Mouse (Mus musculus): ENCODE results near the gene Aldh4a1. TPM values are rescaled to one million over a fixed set of nuclear protein-coding genes. Genes with fewer than 3 reads are reported as not detected.

Aldh4a1 gene
- polyA plus RNA-seq, 1 experiment from 2014 or later: 12.9 TPM

DNA sequence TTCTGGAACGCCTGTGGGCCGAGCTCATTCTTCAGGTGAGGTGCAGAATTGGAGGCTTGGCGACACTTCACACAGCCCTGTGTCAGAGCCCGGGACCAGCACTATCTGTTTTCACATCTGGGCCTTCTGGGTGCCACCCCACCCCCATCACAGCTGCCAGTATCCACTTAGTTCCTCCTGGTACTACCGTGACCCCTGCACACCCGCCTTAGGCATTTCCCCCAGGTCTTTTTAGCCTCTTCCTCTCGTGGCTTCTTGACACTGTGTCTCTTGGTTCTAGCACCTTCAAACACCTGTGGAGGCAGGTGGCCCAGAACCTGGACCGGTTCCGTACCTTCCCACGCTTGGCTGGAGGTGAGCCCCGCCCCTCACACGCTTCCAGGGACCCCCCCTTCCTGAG lies 17.7 kb downstream of the Aldh4a1 start:
- ATAC-seq (ENCODE audit: low FRiP score, low TSS enrichment) (no peak), DNase-seq (ENCODE audit: low spot score) (no peak)
- Histone ChIP-seq H3K36me3 (ENCODE audit: control insufficient read depth, insufficient read depth, low read length) (peaks cover 2% of the 10 kb centered on the region; the same call in 1 of the 2 replicates), H3K4me1 (replicated peaks; ENCODE audit: control insufficient read depth, insufficient read depth) (0 out of 2 replicates have a peak, but pooled peaks cover 4% of the 10 kb centered on the region), H3K4me3 (ENCODE audit: low read depth, low read length) (no peak overlapping the region), H3K27ac (replicated peaks) (no peak overlapping the region), H3K9me3 (ENCODE audit: control insufficient read depth, low read length) (no peaks in the 10 kb centered on the region), H3K27me3 (ENCODE audit: control insufficient read depth, insufficient read depth, low read length) (no peaks in the 10 kb centered on the region), H3K9ac (ENCODE audit: low read length) (no peak overlapping the region), H3K4me2 (replicated peaks; ENCODE audit: low read depth) (no peak overlapping the region)
- TF ChIP-seq EP300 (optimal IDR thresholded peaks at IDR 0.05) (no peak), CTCF (IDR thresholded peaks at IDR 0.05; ENCODE audit: low read depth) (no peak)
- WGBS: 70% methylated on average over 12 of the region's 12 CpGs

DNA sequence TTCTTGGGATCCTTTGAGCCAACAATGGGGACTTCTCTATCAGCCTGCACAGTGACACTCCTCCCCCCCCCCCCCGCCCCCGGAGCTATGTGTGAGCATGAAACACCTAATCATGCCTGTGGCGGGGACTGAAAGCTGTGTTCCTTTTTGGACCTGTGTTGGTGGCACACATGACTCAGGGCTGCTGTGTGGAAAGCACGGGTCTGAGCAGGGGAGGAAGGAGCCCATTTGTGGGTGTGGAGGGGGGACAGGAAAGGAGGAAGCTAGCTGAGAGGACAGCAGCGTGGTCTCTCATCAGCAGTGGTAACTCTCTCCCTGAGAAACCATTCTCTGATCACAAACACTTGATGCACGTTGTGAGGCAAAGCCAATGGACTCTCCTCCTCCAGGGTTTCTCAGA lies 18.1 kb downstream of the Aldh4a1 start:
- no peak overlapping the region for H3K27ac ChIP-seq (replicated peaks)
- H3K9ac ChIP-seq (ENCODE audit: low read length): no peak overlapping the region
- TF ChIP-seq CTCF (IDR thresholded peaks at IDR 0.05; ENCODE audit: low read depth): no peak
- TF ChIP-seq EP300 (optimal IDR thresholded peaks at IDR 0.05): no peak
- no peak for DNase-seq (ENCODE audit: low spot score)
- H3K9me3 ChIP-seq (ENCODE audit: control insufficient read depth, low read length): no peaks in the 10 kb centered on the region
- ATAC-seq (ENCODE audit: low FRiP score, low TSS enrichment): no peak
- 0 out of 2 replicates have a peak, but pooled peaks cover 4% of the 10 kb centered on the region for H3K4me1 ChIP-seq (replicated peaks; ENCODE audit: control insufficient read depth, insufficient read depth)
- WGBS: 51% methylated on average over 6 of the region's 6 CpGs
- no peak overlapping the region for H3K4me3 ChIP-seq (ENCODE audit: low read depth, low read length)
- peaks cover 2% of the 10 kb centered on the region; the same call in 1 of the 2 replicates for H3K36me3 ChIP-seq (ENCODE audit: control insufficient read depth, insufficient read depth, low read length)
- H3K27me3 ChIP-seq (ENCODE audit: control insufficient read depth, insufficient read depth, low read length): no peaks in the 10 kb centered on the region
- H3K4me2 ChIP-seq (replicated peaks; ENCODE audit: low read depth): no peak overlapping the region

DNA sequence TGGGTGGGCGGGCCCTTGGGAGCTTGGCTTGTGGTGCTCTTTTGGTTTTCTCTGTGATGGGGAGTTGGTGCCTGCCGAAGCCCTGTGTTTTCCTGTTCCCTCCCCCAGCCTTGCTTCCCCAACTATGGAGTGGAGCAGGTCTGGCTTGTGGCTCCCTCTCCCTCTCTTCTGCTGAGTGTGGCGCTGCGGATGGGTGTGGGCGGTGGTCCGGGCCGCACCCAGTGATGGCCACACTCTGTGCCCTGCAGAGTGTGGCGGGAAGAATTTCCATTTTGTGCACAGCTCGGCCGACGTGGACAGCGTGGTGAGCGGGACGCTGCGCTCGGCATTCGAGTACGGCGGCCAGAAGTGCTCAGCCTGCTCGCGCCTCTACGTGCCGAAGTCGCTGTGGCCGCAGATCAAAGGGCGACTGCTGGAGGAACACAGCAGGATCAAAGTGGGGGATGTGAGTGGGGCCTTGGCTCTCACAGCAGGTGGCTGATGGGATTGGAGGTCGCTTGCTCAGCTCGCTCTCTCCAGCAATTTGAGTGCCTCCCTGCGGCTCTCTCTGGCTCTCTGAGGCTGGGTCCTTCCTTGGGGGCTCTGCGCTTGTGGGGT lies 19.3 kb downstream of the Aldh4a1 start:
- H3K9ac ChIP-seq (ENCODE audit: low read length): peak overlapping the region; percentile 43
- H3K27me3 ChIP-seq (ENCODE audit: control insufficient read depth, insufficient read depth, low read length): no peaks in the 10 kb centered on the region
- peak; percentile 9; the same call in 1 of the 2 replicates for ATAC-seq (ENCODE audit: low FRiP score, low TSS enrichment)
- H3K4me3 ChIP-seq (ENCODE audit: low read depth, low read length): 0 out of 2 replicates have a peak overlapping the region, but pooled peaks have one; percentile 4
- peaks cover 2% of the 10 kb centered on the region; the same call in 1 of the 2 replicates for H3K36me3 ChIP-seq (ENCODE audit: control insufficient read depth, insufficient read depth, low read length)
- TF ChIP-seq CTCF (IDR thresholded peaks at IDR 0.05; ENCODE audit: low read depth): no peak
- TF ChIP-seq EP300 (optimal IDR thresholded peaks at IDR 0.05): no peak
- WGBS: 15% methylated on average over 30 of the region's 30 CpGs
- DNase-seq (ENCODE audit: low spot score): no peak
- H3K27ac ChIP-seq (replicated peaks): no peak overlapping the region
- no peaks in the 10 kb centered on the region for H3K9me3 ChIP-seq (ENCODE audit: control insufficient read depth, low read length)
- 0 out of 2 replicates have a peak, but pooled peaks cover 4% of the 10 kb centered on the region for H3K4me1 ChIP-seq (replicated peaks; ENCODE audit: control insufficient read depth, insufficient read depth)
- H3K4me2 ChIP-seq (replicated peaks; ENCODE audit: low read depth): peak overlapping the region; percentile 32

- Histone ChIP-seq H3K4me2 (replicated peaks; ENCODE audit: low read depth) (no peak overlapping the region), H3K9ac (ENCODE audit: low read length) (no peak overlapping the region), H3K36me3 (ENCODE audit: control insufficient read depth, insufficient read depth, low read length) (peaks cover 6% of the 10 kb centered on the region; the same call in 1 of the 2 replicates), H3K4me1 (replicated peaks; ENCODE audit: control insufficient read depth, insufficient read depth) (0 out of 2 replicates have a peak, but pooled peaks cover 4% of the 10 kb centered on the region), H3K27ac (replicated peaks) (no peak overlapping the region), H3K9me3 (ENCODE audit: control insufficient read depth, low read length) (no peaks in the 10 kb centered on the region), H3K27me3 (ENCODE audit: control insufficient read depth, insufficient read depth, low read length) (no peaks in the 10 kb centered on the region), H3K4me3 (ENCODE audit: low read depth, low read length) (no peak overlapping the region)
- no peak for TF ChIP-seq EP300 (optimal IDR thresholded peaks at IDR 0.05)
- peak; percentile 96 for TF ChIP-seq CTCF (IDR thresholded peaks at IDR 0.05; ENCODE audit: low read depth)
- DNase-seq (ENCODE audit: low spot score) (peak; percentile 82), ATAC-seq (ENCODE audit: low FRiP score, low TSS enrichment) (peak; percentile 22; the same call in 1 of the 2 replicates)
- WGBS: 15% methylated on average over 9 of the region's 9 CpGs
These were observed 21.3 kb downstream of the Aldh4a1 start for GRCm38 (mm10) chr4:139643972-139644371.

- DNase-seq (ENCODE audit: low spot score): no peak
- no peak for ATAC-seq (ENCODE audit: low FRiP score, low TSS enrichment)
- TF ChIP-seq CTCF (IDR thresholded peaks at IDR 0.05; ENCODE audit: low read depth) (peak; percentile 60), EP300 (optimal IDR thresholded peaks at IDR 0.05) (no peak)
- WGBS: 91% methylated on average over 7 of the region's 7 CpGs
- no peaks in the 10 kb centered on the region for H3K9me3 ChIP-seq (ENCODE audit: control insufficient read depth, low read length)
- no peaks in the 10 kb centered on the region for H3K27me3 ChIP-seq (ENCODE audit: control insufficient read depth, insufficient read depth, low read length)
- peaks cover 6% of the 10 kb centered on the region; the same call in 1 of the 2 replicates for H3K36me3 ChIP-seq (ENCODE audit: control insufficient read depth, insufficient read depth, low read length)
- no peak overlapping the region for H3K4me3 ChIP-seq (ENCODE audit: low read depth, low read length)
- 0 out of 2 replicates have a peak, but pooled peaks cover 1% of the 10 kb centered on the region for H3K4me1 ChIP-seq (replicated peaks; ENCODE audit: control insufficient read depth, insufficient read depth)
- no peak overlapping the region for H3K4me2 ChIP-seq (replicated peaks; ENCODE audit: low read depth)
- no peak overlapping the region for H3K27ac ChIP-seq (replicated peaks)
- no peak overlapping the region for H3K9ac ChIP-seq (ENCODE audit: low read length)
These were observed 24.2 kb downstream of the Aldh4a1 start for GRCm38 (mm10) chr4:139646916-139647315.

GRCm38 (mm10) chr4:139650086-139650743 lies 27.5 kb downstream of the Aldh4a1 start:
- H3K4me3 ChIP-seq (ENCODE audit: low read depth, low read length): no peak overlapping the region
- H3K9me3 ChIP-seq (ENCODE audit: control insufficient read depth, low read length): no peaks in the 10 kb centered on the region
- H3K27ac ChIP-seq (replicated peaks): no peak overlapping the region
- no peak for ATAC-seq (ENCODE audit: low FRiP score, low TSS enrichment)
- no peak overlapping the region for H3K4me2 ChIP-seq (replicated peaks; ENCODE audit: low read depth)
- no peaks in the 10 kb centered on the region for H3K4me1 ChIP-seq (replicated peaks; ENCODE audit: control insufficient read depth, insufficient read depth)
- no peak for DNase-seq (ENCODE audit: low spot score)
- no peak overlapping the region for H3K9ac ChIP-seq (ENCODE audit: low read length)
- TF ChIP-seq EP300 (optimal IDR thresholded peaks at IDR 0.05) (no peak), CTCF (IDR thresholded peaks at IDR 0.05; ENCODE audit: low read depth) (no peak)
- no peaks in the 10 kb centered on the region for H3K27me3 ChIP-seq (ENCODE audit: control insufficient read depth, insufficient read depth, low read length)
- 73% methylated on average over 15 of the region's 15 CpGs for WGBS
- H3K36me3 ChIP-seq (ENCODE audit: control insufficient read depth, insufficient read depth, low read length): peaks cover 3% of the 10 kb centered on the region; the same call in 1 of the 2 replicates
